Mouse (Mus musculus): Measurements from ENCODE around the gene Chrm2. TPM values are rescaled to one million over a fixed set of nuclear protein-coding genes. Genes with fewer than 3 reads are reported as not detected.

Gene Chrm2
- polyA plus RNA-seq, 1 experiment from 2014 or later, result 4.1 TPM

- Histone ChIP-seq H3K9ac (replicated peaks; ENCODE audit: low read depth) (no peak overlapping the region), H3K36me3 (ENCODE audit: insufficient read depth, low read length) (no peaks in the 10 kb centered on the region), H3K9me3 (ENCODE audit: low read length) (no peaks in the 10 kb centered on the region), H3K4me1 (ENCODE audit: insufficient read depth, low read depth, low read length) (no peaks in the 10 kb centered on the region), H3K4me2 (replicated peaks; ENCODE audit: low read depth, low read length) (no peak overlapping the region), H3K27ac (ENCODE audit: low read length) (no peak overlapping the region), H3K27me3 (replicated peaks; ENCODE audit: insufficient read depth, low read length) (no peaks in the 10 kb centered on the region), H3K4me3 (ENCODE audit: low read depth, low read length) (no peak overlapping the region)
- 83% methylated on average over 6 of the region's 6 CpGs for WGBS
- DNase-seq (ENCODE audit: low spot score) (no peak), ATAC-seq (no peak)
- no peak for TF ChIP-seq CTCF (IDR thresholded peaks at IDR 0.05)
- TF ChIP-seq EP300 (IDR thresholded peaks at IDR 0.05), result no peak
Observed at GRCm38 (mm10) chr6:36437964-36438363, 50.1 kb downstream of the Chrm2 start.

DNA sequence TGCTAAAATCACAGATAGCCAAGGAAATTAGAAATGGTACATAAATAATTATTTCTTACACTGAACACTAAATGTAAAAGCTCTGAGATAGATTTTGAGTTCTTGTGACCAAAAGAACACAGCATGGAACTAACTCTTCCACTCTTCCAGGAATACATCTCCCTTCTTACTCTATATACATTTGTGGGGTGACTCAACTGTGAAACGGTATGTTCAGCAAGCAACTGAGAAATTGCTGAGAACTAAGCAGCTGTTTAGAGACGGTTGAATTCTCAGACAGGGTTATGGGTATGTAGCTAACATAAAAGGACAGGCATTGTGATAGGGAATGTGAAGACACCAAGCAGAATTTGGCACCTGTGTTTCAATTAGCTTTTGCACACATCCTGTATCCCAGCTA lies 51.3 kb downstream of the Chrm2 start:
- no peak overlapping the region for H3K27ac ChIP-seq (ENCODE audit: low read length)

DNA sequence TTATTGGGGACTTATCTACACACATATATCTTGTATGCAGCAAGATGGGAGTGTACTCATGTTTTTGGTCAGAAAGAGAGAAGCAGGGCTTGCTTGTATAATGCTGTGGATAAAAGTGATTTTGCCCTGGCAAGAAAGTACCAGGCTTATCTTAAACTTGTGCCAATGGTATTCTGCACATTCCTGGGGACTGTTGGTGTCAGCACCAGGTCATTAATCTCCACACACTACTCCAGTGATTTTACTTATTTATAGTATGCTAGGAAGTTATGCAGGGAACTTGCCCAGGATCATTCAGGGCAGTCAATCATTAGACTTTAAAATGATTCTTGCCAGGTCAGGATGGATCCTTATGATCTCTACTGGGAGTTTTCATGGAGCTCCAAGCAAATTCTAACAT lies 63.6 kb downstream of the Chrm2 start:
- H3K27ac ChIP-seq (ENCODE audit: low read length), result no peak overlapping the region
- H3K4me2 ChIP-seq (replicated peaks; ENCODE audit: low read depth, low read length), result no peak overlapping the region
- DNase-seq (ENCODE audit: low spot score), result peak; percentile 5
- H3K36me3 ChIP-seq (ENCODE audit: insufficient read depth, low read length), result no peaks in the 10 kb centered on the region
- TF ChIP-seq EP300 (IDR thresholded peaks at IDR 0.05), result no peak
- H3K27me3 ChIP-seq (replicated peaks; ENCODE audit: insufficient read depth, low read length), result no peaks in the 10 kb centered on the region
- ATAC-seq, result no peak
- no peak overlapping the region for H3K9ac ChIP-seq (replicated peaks; ENCODE audit: low read depth)
- no peak overlapping the region for H3K4me3 ChIP-seq (ENCODE audit: low read depth, low read length)
- H3K9me3 ChIP-seq (ENCODE audit: low read length), result no peaks in the 10 kb centered on the region
- no peaks in the 10 kb centered on the region for H3K4me1 ChIP-seq (ENCODE audit: insufficient read depth, low read depth, low read length)

More for the DNA sequence above, 51.3 kb downstream of the Chrm2 start:
- H3K27me3 ChIP-seq (replicated peaks; ENCODE audit: insufficient read depth, low read length), result no peaks in the 10 kb centered on the region
- DNase-seq (ENCODE audit: low spot score), result no peak
- H3K4me2 ChIP-seq (replicated peaks; ENCODE audit: low read depth, low read length), result no peak overlapping the region
- no peaks in the 10 kb centered on the region for H3K4me1 ChIP-seq (ENCODE audit: insufficient read depth, low read depth, low read length)
- TF ChIP-seq CTCF (IDR thresholded peaks at IDR 0.05) (no peak), EP300 (IDR thresholded peaks at IDR 0.05) (no peak)
- H3K9me3 ChIP-seq (ENCODE audit: low read length), result no peaks in the 10 kb centered on the region
- WGBS, result 69% methylated on average over 2 of the region's 2 CpGs
- no peak overlapping the region for H3K4me3 ChIP-seq (ENCODE audit: low read depth, low read length)
- H3K36me3 ChIP-seq (ENCODE audit: insufficient read depth, low read length), result no peaks in the 10 kb centered on the region
- H3K9ac ChIP-seq (replicated peaks; ENCODE audit: low read depth), result no peak overlapping the region
- ATAC-seq, result no peak

GRCm38 (mm10) chr6:36455071-36455470 lies 67.2 kb downstream of the Chrm2 start:
- no peaks in the 10 kb centered on the region for H3K36me3 ChIP-seq (ENCODE audit: insufficient read depth, low read length)
- no peaks in the 10 kb centered on the region for H3K4me1 ChIP-seq (ENCODE audit: insufficient read depth, low read depth, low read length)
- no peak overlapping the region for H3K27ac ChIP-seq (ENCODE audit: low read length)
- no peak overlapping the region for H3K9ac ChIP-seq (replicated peaks; ENCODE audit: low read depth)
- DNase-seq (ENCODE audit: low spot score) (no peak), ATAC-seq (no peak)
- no peak for TF ChIP-seq CTCF (IDR thresholded peaks at IDR 0.05)
- no peak for TF ChIP-seq EP300 (IDR thresholded peaks at IDR 0.05)
- H3K9me3 ChIP-seq (ENCODE audit: low read length), result no peaks in the 10 kb centered on the region
- no peak overlapping the region for H3K4me3 ChIP-seq (ENCODE audit: low read depth, low read length)
- no peak overlapping the region for H3K4me2 ChIP-seq (replicated peaks; ENCODE audit: low read depth, low read length)
- H3K27me3 ChIP-seq (replicated peaks; ENCODE audit: insufficient read depth, low read length), result no peaks in the 10 kb centered on the region

DNA sequence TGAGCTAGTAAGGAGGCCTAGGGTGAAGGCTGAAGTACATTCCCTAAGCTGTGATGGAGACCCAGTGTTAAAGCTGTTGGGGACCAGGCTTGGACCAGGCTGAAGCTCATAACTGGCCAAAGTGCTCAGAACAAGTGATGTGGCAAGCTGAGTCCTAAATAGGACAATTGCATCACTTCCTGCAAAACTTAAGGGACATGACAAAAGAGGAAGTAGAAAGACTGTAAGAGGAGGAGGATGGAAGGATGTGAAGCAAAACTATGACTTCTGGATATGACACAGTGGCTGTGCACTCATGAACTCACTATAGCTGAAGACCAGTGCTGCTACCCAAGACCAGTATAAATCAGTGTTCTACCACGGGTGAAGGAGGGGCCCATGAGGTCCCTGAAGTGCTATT lies 69.1 kb downstream of the Chrm2 start:
- Histone ChIP-seq H3K4me3 (ENCODE audit: low read depth, low read length) (no peak overlapping the region), H3K4me2 (replicated peaks; ENCODE audit: low read depth, low read length) (no peak overlapping the region), H3K4me1 (ENCODE audit: insufficient read depth, low read depth, low read length) (no peaks in the 10 kb centered on the region), H3K9ac (replicated peaks; ENCODE audit: low read depth) (no peak overlapping the region), H3K9me3 (ENCODE audit: low read length) (no peaks in the 10 kb centered on the region), H3K27ac (ENCODE audit: low read length) (no peak overlapping the region), H3K27me3 (replicated peaks; ENCODE audit: insufficient read depth, low read length) (no peaks in the 10 kb centered on the region), H3K36me3 (ENCODE audit: insufficient read depth, low read length) (no peaks in the 10 kb centered on the region)
- ATAC-seq (no peak), DNase-seq (ENCODE audit: low spot score) (peak; percentile 14)
- 69% methylated on average over 1 of the region's 1 CpGs for WGBS
- TF ChIP-seq EP300 (IDR thresholded peaks at IDR 0.05) (no peak), CTCF (IDR thresholded peaks at IDR 0.05) (no peak)

DNA sequence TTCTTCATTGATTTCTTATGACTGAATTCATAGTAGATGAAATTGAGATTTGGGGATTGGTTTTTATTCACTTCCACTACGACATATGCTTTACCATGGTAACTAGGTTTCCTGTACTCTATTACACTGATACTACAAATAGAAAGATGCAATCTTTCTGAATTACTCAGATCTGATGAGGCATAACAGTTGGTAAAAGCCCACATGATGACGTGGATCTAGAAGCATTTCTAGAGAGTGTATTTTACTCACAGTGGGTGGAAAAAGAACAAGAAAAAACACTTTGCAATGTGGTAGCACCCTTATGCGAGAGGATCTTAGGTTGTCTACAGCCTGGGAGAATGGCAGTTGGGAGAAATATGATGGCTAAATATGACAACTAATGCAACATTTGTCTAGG lies 76.1 kb downstream of the Chrm2 start:
- no peak overlapping the region for H3K9ac ChIP-seq (replicated peaks; ENCODE audit: low read depth)
- TF ChIP-seq CTCF (IDR thresholded peaks at IDR 0.05), result no peak
- TF ChIP-seq EP300 (IDR thresholded peaks at IDR 0.05), result no peak
- H3K9me3 ChIP-seq (ENCODE audit: low read length), result no peaks in the 10 kb centered on the region
- DNase-seq (ENCODE audit: low spot score), result no peak
- H3K4me1 ChIP-seq (ENCODE audit: insufficient read depth, low read depth, low read length), result no peaks in the 10 kb centered on the region
- no peaks in the 10 kb centered on the region for H3K36me3 ChIP-seq (ENCODE audit: insufficient read depth, low read length)
- ATAC-seq, result no peak
- H3K27ac ChIP-seq (ENCODE audit: low read length), result no peak overlapping the region
- H3K27me3 ChIP-seq (replicated peaks; ENCODE audit: insufficient read depth, low read length), result no peaks in the 10 kb centered on the region
- WGBS, result 81% methylated on average over 3 of the region's 3 CpGs
- no peak overlapping the region for H3K4me3 ChIP-seq (ENCODE audit: low read depth, low read length)
- no peak overlapping the region for H3K4me2 ChIP-seq (replicated peaks; ENCODE audit: low read depth, low read length)

GRCm38 (mm10) chr6:36484132-36484665 lies 96.3 kb downstream of the Chrm2 start:
- Histone ChIP-seq H3K4me2 (replicated peaks; ENCODE audit: low read depth, low read length) (no peak overlapping the region), H3K27me3 (replicated peaks; ENCODE audit: insufficient read depth, low read length) (no peaks in the 10 kb centered on the region), H3K4me3 (ENCODE audit: low read depth, low read length) (no peak overlapping the region), H3K4me1 (ENCODE audit: insufficient read depth, low read depth, low read length) (no peaks in the 10 kb centered on the region), H3K9me3 (ENCODE audit: low read length) (no peaks in the 10 kb centered on the region), H3K36me3 (ENCODE audit: insufficient read depth, low read length) (no peaks in the 10 kb centered on the region), H3K9ac (replicated peaks; ENCODE audit: low read depth) (no peak overlapping the region), H3K27ac (ENCODE audit: low read length) (no peak overlapping the region)
- DNase-seq (ENCODE audit: low spot score), result no peak
- TF ChIP-seq CTCF (IDR thresholded peaks at IDR 0.05), result no peak
- TF ChIP-seq EP300 (IDR thresholded peaks at IDR 0.05), result no peak
- no peak for ATAC-seq
- 46% methylated on average over 4 of the region's 4 CpGs for WGBS
